Mouse (Mus musculus) frontal cortex, postnatal 36 days (tissue): ENCODE measurements around the gene Tnks2.
"Not testable (repeated sequence)": the region's sequence is repeated elsewhere in the genome, so short reads cannot be mapped to it uniquely, and the experiment has no call there.

Source experiments
- DNase-seq, 2 experiments: peaks; one replicate each; pipeline ENCODE4 v3.0.0; 2022; ENCODE audit warnings: low spot score in 2 of 2

Gene Tnks2

DNA sequence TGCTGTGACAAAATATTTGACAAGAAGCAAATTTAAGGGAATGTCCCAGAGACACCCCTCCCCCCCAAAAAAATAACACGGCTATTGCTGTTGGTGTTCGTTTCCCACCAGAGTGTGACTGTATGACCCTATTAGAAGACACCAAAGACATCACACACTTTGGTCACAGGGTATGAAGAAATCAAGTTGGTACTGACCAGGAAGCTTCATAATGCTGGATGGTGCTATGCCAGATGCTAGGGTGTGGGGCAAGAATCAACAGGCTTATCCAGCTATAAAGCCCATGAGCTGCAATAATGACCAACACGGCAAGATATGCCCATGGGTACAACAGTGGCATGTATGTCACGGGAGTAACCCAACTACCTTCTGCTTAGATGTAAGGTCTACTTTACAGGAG lies 11.3 kb upstream of the Tnks2 start:
- DNase-seq = no peak

GRCm38 (mm10) chr19:36827650-36828049 lies 6.4 kb upstream of the Tnks2 start:
- DNase-seq = no peak

DNA sequence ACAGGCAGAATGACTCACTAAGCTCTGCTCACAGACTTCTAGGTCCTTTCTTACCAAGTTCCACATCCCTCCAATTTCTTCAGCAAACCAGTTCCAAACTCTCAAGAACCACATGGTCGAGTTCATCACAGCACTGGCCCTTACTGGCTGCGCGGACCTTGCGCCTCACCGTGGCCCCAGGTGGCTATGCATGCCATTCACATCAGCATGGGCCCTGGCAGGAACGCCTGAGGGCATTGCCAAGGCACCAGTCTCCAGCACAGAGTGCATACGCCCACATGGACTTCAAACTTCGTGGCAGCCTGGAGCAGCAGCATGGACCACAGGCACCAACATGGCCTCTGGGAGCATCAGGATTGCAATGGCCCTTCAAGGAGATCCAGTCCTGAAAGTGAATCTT lies 5.7 kb upstream of the Tnks2 start:
- no peak for DNase-seq

DNA sequence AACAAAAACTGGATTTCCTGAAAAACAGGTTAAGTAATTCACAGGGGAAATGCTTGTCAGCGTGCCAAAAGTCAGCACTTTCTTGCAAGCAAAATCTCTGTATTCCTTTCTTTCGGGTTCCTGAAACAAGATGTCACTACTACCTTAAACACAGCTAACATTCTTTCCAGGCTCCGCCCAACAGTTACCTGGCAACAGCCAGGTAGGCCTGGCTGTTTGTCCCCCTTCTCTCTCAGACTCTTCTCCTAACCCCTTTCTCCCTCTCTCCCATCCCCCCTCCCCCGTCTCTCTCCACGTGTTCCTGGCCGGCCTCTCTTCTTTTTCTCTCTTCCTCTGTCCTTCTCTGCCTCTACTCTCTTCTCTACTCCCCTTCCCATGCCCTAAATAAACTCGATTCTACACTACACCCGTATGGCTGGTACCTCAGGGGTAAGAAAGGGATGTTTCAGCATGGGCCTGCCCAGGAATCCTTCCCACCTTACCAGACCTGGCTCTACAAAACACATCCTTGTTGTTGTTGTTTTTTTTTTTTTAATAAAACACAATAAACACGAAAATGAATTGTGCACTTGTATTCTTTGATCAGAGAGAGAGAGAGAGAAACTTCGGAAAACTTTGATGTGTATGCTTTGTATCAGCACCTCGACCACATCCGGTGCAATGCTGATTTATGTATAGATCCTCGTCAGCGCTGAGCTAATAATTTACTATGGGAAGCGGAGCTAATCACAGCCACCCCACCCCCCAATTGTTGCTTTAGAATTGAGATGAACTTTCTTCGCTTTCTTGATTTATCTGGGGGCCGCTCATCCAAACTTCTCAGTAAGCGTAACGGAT lies 863 bp upstream of the Tnks2 start:
- DNase-seq = no peak

DNA sequence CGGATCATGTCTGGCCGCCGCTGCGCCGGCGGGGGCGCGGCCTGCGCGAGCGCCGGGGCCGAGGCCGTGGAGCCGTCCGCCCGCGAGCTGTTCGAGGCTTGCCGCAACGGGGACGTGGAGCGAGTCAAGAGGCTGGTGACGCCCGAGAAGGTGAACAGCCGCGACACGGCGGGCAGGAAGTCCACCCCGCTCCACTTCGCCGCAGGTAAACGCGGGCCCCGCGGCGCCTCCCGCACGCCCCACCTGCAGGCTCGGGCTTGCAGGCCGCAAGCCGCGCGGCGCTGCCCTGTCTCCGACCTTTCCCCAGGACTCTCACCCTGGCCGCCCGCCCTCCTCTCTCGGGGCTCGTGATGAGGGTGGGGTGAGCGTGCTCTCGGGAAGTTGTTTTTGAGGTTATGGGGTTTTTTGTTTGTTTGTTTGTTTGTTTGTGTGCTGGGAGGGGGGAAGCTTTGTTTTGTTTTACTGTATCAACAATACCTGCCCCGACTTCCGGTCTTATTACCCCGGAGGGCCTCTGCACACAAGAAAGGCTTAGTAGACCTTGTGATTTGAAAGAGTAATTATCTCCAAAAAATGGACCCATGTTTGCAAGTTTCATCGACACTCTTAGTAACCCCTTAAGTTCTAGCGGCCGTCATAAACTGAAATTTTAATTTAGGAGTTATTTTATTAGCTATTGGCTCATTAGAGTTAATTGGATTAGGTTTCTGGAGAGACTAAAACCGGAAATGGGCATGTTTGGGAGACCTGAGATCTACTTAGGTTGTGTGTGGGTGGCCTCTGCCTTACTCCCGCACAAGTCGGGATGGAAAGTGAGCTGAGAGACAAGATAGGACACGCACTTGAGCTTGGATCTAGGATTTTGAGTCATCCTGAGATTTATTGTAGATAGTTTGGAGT lies 750 bp downstream of the Tnks2 start:
- peak in 1 of 2 experiments; percentile 21 for DNase-seq

- DNase-seq = no peak
Observed at GRCm38 (mm10) chr19:36836035-36836434, 2.0 kb downstream of the Tnks2 start.

GRCm38 (mm10) chr19:36840301-36840700 lies 6.3 kb downstream of the Tnks2 start:
- no peak for DNase-seq

- DNase-seq = no peak
Observed at GRCm38 (mm10) chr19:36843866-36844265, 9.8 kb downstream of the Tnks2 start.

DNA sequence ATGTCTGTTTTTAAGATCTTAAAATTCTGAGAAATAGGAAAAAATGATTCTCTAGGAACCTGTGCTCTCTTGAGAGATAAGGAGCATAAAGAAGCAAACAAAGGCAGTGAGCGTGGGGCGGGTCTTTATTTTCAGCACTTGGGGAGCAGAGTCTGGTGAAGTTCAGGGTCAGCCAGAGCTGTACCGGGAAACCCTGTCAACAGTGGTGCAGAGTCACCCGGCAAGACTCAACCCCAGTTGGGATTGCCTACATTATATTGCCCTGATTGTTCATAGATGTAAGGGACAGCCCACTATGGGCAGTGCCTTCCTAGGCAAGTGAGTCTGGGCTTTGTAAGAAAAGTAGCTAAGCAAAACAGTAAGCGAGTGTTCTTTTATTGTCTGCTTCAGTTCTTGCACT lies 11.9 kb downstream of the Tnks2 start:
- DNase-seq = no peak

DNA sequence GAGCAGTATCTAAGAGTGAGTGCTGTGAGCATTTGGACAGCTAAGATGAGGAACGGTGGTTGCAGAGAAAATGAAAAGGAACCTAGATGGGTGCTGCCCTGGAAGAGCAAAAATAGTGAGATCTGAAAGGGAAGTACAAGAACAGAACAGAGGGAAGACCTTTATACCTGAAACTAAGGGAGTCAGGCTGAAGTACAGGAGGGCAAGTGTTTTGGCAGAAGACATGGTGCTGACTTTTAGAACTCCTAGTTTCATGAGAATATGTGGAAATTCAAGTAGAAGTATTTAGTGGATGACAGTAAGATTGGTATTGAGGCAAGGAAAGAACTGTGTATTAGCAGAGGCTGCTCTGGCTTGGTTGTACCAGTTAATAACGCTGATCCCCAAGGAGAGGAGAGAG lies 19.8 kb downstream of the Tnks2 start:
- DNase-seq = no peak

DNA sequence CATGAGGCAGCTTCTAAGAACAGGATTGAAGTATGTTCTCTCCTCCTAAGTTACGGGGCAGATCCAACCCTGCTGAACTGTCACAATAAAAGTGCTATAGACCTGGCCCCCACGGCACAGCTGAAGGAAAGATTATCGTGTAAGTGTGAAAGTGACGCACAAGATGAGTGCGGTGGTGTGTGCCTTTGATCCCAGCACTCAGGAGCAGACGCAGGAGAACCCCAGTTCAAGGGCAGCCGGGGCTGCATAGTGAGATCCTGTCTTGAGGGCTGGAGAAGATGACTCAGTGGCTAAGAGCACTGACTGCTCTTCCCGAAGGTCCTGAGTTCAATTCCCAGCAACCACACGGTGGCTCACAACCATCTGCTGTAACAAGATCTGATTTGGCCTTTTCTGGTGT lies 23.8 kb downstream of the Tnks2 start:
- no peak for DNase-seq

DNA sequence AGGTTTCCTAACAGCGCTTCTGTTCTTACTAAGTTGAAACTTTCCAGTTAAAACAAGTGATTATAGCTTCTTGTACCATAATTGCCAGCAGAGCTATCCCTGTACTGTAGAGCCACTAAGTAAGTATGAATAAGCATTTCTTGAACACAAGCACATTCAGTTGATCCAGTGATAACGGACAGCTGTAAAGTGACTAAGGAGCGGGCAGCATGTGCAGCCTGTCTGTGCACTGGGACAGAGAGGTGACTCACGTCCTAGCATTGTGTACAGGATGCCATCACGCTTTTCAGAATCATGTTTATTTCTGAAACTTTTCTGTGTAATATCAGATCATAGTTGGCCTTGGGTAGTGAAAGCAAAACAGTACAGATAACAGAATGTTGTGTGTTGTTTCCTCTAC lies 26.4 kb downstream of the Tnks2 start:
- DNase-seq = no peak

GRCm38 (mm10) chr19:36865905-36866304 lies 31.9 kb downstream of the Tnks2 start:
- DNase-seq = no peak

DNA sequence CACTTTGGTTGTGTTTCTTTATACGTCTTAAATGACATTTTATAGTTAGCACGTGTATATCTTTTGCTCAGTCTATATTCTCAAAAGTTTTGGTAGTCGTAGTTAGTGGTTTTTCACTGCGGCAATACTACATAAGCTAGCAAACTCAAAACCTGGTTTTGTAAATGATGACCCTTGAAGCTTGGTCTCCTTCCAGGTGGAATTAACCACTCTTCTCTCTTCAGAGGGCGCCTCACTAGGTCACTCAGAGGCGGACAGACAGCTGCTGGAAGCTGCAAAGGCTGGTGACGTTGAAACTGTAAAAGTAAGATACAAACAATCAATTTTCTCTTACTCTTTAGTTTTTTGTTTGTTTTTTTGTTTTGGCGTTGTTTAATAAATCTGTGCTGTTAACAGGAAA lies 33.4 kb downstream of the Tnks2 start:
- no peak for DNase-seq

GRCm38 (mm10) chr19:36868675-36869074 lies 34.6 kb downstream of the Tnks2 start:
- DNase-seq = not testable (repeated sequence)

- no peak for DNase-seq
Observed at GRCm38 (mm10) chr19:36874651-36875050, 40.6 kb downstream of the Tnks2 start.

GRCm38 (mm10) chr19:36877329-36877728 lies 43.3 kb downstream of the Tnks2 start:
- no peak for DNase-seq

DNA sequence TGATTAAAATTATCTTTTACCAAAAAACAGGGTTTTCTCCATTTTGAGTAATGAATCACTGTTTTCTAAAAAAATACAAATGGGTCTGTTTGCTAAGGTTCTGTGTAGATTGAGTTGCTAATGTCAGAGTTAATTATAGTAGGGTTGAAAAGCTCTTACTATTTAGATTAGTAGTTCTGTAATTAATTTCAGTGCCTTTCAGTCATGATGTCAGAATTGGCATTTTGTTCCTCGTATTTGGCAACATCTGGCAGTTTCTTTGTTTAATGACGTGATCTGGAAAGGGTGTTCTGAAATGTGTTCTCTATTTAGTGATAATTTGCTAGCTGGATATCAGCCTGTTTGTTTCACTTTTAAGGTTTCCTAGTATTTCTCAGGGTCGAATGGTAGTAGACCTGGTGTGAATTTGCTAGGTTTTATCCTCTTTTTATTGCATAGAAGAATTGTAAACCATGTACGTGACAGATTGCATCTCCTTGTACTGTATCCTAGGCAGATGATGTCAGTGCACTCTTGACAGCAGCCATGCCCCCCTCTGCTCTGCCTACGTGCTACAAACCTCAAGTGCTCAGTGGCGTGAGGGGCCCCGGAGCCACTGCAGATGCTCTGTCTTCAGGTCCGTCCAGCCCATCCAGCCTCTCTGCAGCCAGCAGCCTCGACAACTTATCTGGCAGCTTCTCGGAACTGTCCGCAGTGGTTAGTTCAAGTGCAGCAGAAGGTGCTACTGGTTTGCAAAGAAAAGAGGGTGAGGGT lies 44.9 kb downstream of the Tnks2 start:
- no peak for DNase-seq

- DNase-seq = no peak
Observed at GRCm38 (mm10) chr19:36883119-36883518, 49.1 kb downstream of the Tnks2 start.

GRCm38 (mm10) chr19:36886316-36886715 lies 52.3 kb downstream of the Tnks2 start:
- DNase-seq = no peak

DNA sequence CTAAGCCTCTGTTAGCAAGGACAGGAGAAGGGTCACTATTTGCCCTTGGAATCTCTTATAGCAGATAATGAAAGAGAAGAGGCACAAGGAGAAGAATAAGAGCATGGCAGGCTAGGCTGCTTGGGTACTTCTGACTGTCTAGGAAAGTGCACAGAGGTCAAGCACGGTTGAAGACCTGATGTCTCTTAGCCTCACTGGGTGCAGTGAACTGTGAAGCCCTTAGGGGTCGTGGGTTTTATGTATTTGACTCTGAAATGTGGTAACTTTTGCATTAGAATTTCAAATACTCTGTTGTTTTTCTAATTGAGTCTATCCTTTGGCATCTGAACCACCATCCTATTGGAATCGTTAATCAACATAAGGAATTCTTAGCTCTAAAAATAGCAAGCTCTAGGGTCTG lies 53.7 kb downstream of the Tnks2 start:
- no peak for DNase-seq

DNA sequence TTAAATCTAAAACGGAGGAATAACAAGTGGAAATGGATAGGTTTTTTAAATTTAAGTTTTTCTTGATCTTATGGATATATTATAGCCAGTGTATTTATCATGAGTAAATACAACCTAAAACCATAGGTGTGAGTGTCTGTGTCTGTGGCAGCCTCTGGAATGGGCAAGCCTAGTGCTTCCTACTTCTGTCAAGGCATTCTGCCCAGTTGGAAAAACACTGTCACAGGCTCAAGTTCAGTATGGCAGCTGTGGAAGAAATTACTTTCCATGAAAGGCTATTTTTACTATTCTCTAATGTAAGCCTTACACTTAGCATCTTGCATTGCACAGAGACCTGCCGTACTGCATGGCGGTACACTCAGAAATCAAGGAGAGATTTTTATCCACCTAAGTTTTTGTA lies 57.7 kb downstream of the Tnks2 start:
- DNase-seq = no peak
